Mouse (Mus musculus) intestine, postnatal 0 days (tissue): ENCODE measurements at regions not wholly inside any gene's neighbourhood (a gene's known extent, or its start where the extent isn't known, plus 50 kb on each side); places are given as distances from the start of the nearest gene placed in this dataset.

Experiments
- ATAC-seq: fragments of 200-750 bp; cut with Nextera tagmentation; 2 replicates; pipeline ENCODE4 v1.8.0; 2017; ENCODE audit warnings: mild to moderate bottlenecking, moderate TSS enrichment, moderate library complexity
- H3K27ac ChIP-seq: fragments of 300-500 bp; sonication (generic); 2 replicates; pipeline ENCODE4 v1.5.1; 2014; ENCODE audit warnings: mild to moderate bottlenecking, low read depth, low read length, moderate library complexity
- H3K27me3 ChIP-seq: fragments of 300-500 bp; sonication (generic); replicated peaks from 2 replicates; pipeline ENCODE4 v1.6.1; 2014; ENCODE audit warnings: low read length, mixed read lengths; ENCODE audit not compliant: control insufficient read depth, insufficient read depth
- H3K36me3 ChIP-seq: fragments of 300-500 bp; sonication (generic); 2 replicates; pipeline ENCODE4 v1.6.1; 2014; ENCODE audit warnings: mild to moderate bottlenecking, moderate library complexity; ENCODE audit not compliant: control insufficient read depth, insufficient read depth
- H3K4me1 ChIP-seq: fragments of 300-500 bp; sonication (generic); replicated peaks from 2 replicates; pipeline ENCODE4 v1.6.1; 2014; ENCODE audit warnings: antibody characterized with exemption, low read length, mixed read lengths; ENCODE audit not compliant: control insufficient read depth, insufficient read depth
- H3K4me2 ChIP-seq: fragments of 300-500 bp; sonication (generic); replicated peaks from 2 replicates; pipeline ENCODE4 v1.6.1; 2014; ENCODE audit warnings: low read depth, mild to moderate bottlenecking, moderate library complexity
- H3K4me3 ChIP-seq: fragments of 300-500 bp; sonication (generic); 2 replicates; pipeline ENCODE4 v1.5.1; 2014; ENCODE audit warnings: low read depth, low read length
- H3K9ac ChIP-seq: fragments of 300-500 bp; sonication (generic); 2 replicates; pipeline ENCODE4 v1.6.1; 2014; ENCODE audit warnings: mild to moderate bottlenecking, low read depth, low read length
- H3K9me3 ChIP-seq: fragments of 300-500 bp; sonication (generic); 2 replicates; pipeline ENCODE4 v1.6.1; 2016; ENCODE audit warnings: mixed run types; ENCODE audit not compliant: control insufficient read depth
- CTCF ChIP-seq: sonication (generic); IDR thresholded peaks from 2 replicates; pipeline ENCODE4 v1.5.1; 2016; ENCODE audit warnings: low read depth, mild to moderate bottlenecking, control low read depth, antibody characterized with exemption, moderate library complexity
- WGBS: fragments of 180-500 bp; shearing (Covaris S2); extraction: QIAGEN DNeasy Blood & Tissue Kit; methylation state at CpG from one replicate; pipeline ENCODE4 v1.1.7; 2014; 5-methylcytosine and 5-hydroxymethylcytosine counted together

- no peaks in the 10 kb centered on the region for H3K4me1 ChIP-seq
- H3K27me3 ChIP-seq = no peaks in the 10 kb centered on the region
- no peaks in the 10 kb centered on the region for H3K9me3 ChIP-seq
- no peak for TF ChIP-seq CTCF
- no peak overlapping the region for H3K4me2 ChIP-seq
- no peaks in the 10 kb centered on the region for H3K36me3 ChIP-seq
- ATAC-seq = no peak
- WGBS = 85% methylated on average over 3 of the region's 3 CpGs
- no peak overlapping the region for H3K4me3 ChIP-seq
- H3K27ac ChIP-seq = no peak overlapping the region
- H3K9ac ChIP-seq = no peak overlapping the region
Observed at GRCm38 (mm10) chr4:39926021-39926591, 216.8 kb upstream of the Aco1 start.

- Histone ChIP-seq H3K9ac (no peak overlapping the region), H3K4me3 (no peak overlapping the region), H3K9me3 (no peaks in the 10 kb centered on the region), H3K27ac (no peak overlapping the region), H3K27me3 (no peaks in the 10 kb centered on the region), H3K36me3 (no peaks in the 10 kb centered on the region), H3K4me2 (no peak overlapping the region), H3K4me1 (no peaks in the 10 kb centered on the region)
- ATAC-seq = no peak
- WGBS = 87% methylated on average over 7 of the region's 7 CpGs
- TF ChIP-seq CTCF = no peak
Observed at GRCm38 (mm10) chr4:39926594-39926993, 216.3 kb upstream of the Aco1 start.

- Histone ChIP-seq H3K4me2 (no peak overlapping the region), H3K36me3 (no peaks in the 10 kb centered on the region), H3K9ac (no peak overlapping the region), H3K4me1 (no peaks in the 10 kb centered on the region), H3K9me3 (no peaks in the 10 kb centered on the region; the same call in 1 of the 2 replicates), H3K27me3 (no peaks in the 10 kb centered on the region), H3K27ac (no peak overlapping the region), H3K4me3 (no peak overlapping the region)
- ATAC-seq = no peak
- no peak for TF ChIP-seq CTCF
- WGBS = 49% methylated on average over 2 of the region's 2 CpGs
Observed at GRCm38 (mm10) chr4:39928491-39928890, 214.4 kb upstream of the Aco1 start.

GRCm38 (mm10) chr4:39934025-39934708, 208.7 kb upstream of the Aco1 start:
- H3K36me3 ChIP-seq = no peaks in the 10 kb centered on the region
- H3K27ac ChIP-seq = no peak overlapping the region
- H3K27me3 ChIP-seq = no peaks in the 10 kb centered on the region
- no peak overlapping the region for H3K9ac ChIP-seq
- H3K9me3 ChIP-seq = no peaks in the 10 kb centered on the region; the same call in 1 of the 2 replicates
- H3K4me1 ChIP-seq = no peaks in the 10 kb centered on the region
- no peak overlapping the region for H3K4me2 ChIP-seq
- ATAC-seq = no peak
- no peak for TF ChIP-seq CTCF
- 87% methylated on average over 12 of the region's 12 CpGs for WGBS
- no peak overlapping the region for H3K4me3 ChIP-seq

GRCm38 (mm10) chr4:39958687-39959086, 184.2 kb upstream of the Aco1 start:
- Histone ChIP-seq H3K9me3 (no peaks in the 10 kb centered on the region), H3K4me2 (no peak overlapping the region), H3K27me3 (no peaks in the 10 kb centered on the region), H3K4me3 (no peak overlapping the region), H3K36me3 (no peaks in the 10 kb centered on the region), H3K4me1 (no peaks in the 10 kb centered on the region), H3K9ac (no peak overlapping the region), H3K27ac (no peak overlapping the region)
- no peak for ATAC-seq
- TF ChIP-seq CTCF = no peak
- WGBS = 86% methylated on average over 3 of the region's 3 CpGs

GRCm38 (mm10) chr4:39967938-39968337, 174.9 kb upstream of the Aco1 start:
- Histone ChIP-seq H3K9me3 (no peaks in the 10 kb centered on the region), H3K9ac (no peak overlapping the region), H3K4me3 (no peak overlapping the region), H3K36me3 (no peaks in the 10 kb centered on the region), H3K4me2 (no peak overlapping the region), H3K27me3 (no peaks in the 10 kb centered on the region), H3K27ac (no peak overlapping the region), H3K4me1 (no peaks in the 10 kb centered on the region)
- ATAC-seq = no peak
- no peak for TF ChIP-seq CTCF
- WGBS = 79% methylated on average over 3 of the region's 3 CpGs
